Mouse (Mus musculus) liver (tissue): ENCODE data around the gene Nwd1.

Experiments used
- DNase-seq: peaks from one replicate; pipeline ENCODE4 v3.0.0-alpha.2; 2020; ENCODE audit warnings: mixed read lengths

Gene Nwd1

DNA sequence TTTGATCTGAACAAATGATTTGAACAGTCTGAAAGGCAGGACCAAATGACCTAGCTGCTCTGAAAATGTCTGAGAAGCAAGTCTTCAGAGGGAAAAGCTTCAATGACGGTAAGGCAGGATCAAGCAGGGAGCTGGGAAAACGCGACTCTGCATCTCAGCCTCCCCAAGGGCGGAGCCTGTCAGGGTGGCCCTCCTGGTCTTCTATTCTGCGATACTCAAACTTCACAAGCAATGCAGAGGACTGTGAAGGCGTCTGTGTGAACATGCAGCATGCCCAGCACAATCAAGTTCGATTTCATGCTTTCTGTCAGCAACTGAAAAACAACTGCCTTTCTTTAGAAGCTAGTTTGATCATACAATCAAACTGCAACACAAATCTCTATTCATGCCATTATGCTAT, 120.3 kb downstream of the Nwd1 start:
- DNase-seq = no peak
